Mouse (Mus musculus): Measurements from ENCODE around the gene Kera.

DNA sequence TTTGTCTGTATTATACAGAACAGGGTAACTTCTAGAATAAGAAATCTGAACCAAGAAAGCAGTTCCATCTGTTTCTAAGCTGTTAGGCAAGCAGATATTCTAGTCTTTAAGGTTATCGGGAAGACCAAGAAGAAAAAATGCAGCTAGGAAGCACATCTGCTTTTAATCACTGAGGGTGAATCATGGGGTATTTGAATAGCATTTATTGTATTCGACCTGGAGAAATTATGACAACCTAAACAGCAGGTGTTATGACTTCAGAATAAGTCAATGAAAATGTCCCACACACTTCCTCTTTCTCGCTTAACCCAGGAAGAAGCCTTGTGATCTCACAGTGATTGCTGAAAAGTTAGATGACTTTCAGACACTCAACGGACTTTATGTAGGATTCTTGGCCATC lies 18.4 kb downstream of the Kera start:
- no peak for TF ChIP-seq GATA1 (IDR thresholded peaks at IDR 0.05; ENCODE audit: borderline replicate concordance, low read length)
- no peak for TF ChIP-seq FLI1 (IDR thresholded peaks at IDR 0.05; ENCODE audit: low read length)
